Mouse (Mus musculus) stomach, postnatal 0 days (tissue): ENCODE data around the gene Hnrnph3. TPM values are rescaled to one million over a fixed set of nuclear protein-coding genes. Genes with fewer than 3 reads are reported as not detected.
A peak's percentile ranks its signal among the peaks of the same experiment; 100 is the strongest.

Experiments
- ATAC-seq: fragments of 200-750 bp; cut with Nextera tagmentation; 2 replicates; pipeline ENCODE4 v1.8.0; 2017; ENCODE audit not compliant: low FRiP score, low TSS enrichment
- DNase-seq: peaks from one replicate; pipeline ENCODE4 v3.0.0-alpha.2; 2016; ENCODE audit warnings: low spot score
- H3K27ac ChIP-seq: fragments of 300-500 bp; sonication (generic); replicated peaks from 2 replicates; pipeline ENCODE4 v1.5.1; 2014; ENCODE audit warnings: mild to moderate bottlenecking, control low read depth
- H3K27me3 ChIP-seq: fragments of 300-500 bp; sonication (generic); 2 replicates; pipeline ENCODE4 v1.6.1; 2014; ENCODE audit warnings: low read length; ENCODE audit not compliant: control insufficient read depth, insufficient read depth
- H3K36me3 ChIP-seq: fragments of 300-500 bp; sonication (generic); 2 replicates; pipeline ENCODE4 v1.6.1; 2014; ENCODE audit warnings: low read length, mixed read lengths; ENCODE audit not compliant: control insufficient read depth, insufficient read depth
- H3K4me1 ChIP-seq: fragments of 300-500 bp; sonication (generic); replicated peaks from 2 replicates; pipeline ENCODE4 v1.6.1; 2014; ENCODE audit warnings: antibody characterized with exemption; ENCODE audit not compliant: control insufficient read depth, insufficient read depth
- H3K4me2 ChIP-seq: fragments of 300-500 bp; sonication (generic); replicated peaks from 2 replicates; pipeline ENCODE4 v1.6.1; 2014; ENCODE audit warnings: low read depth, mild to moderate bottlenecking, control low read depth, moderate library complexity
- H3K4me3 ChIP-seq: fragments of 300-500 bp; sonication (generic); 2 replicates; pipeline ENCODE4 v1.5.1; 2014; ENCODE audit warnings: low read depth, low read length, control low read depth
- H3K9ac ChIP-seq: fragments of 300-500 bp; sonication (generic); 2 replicates; pipeline ENCODE4 v1.6.1; 2014; ENCODE audit warnings: mild to moderate bottlenecking, low read length, control low read depth, mixed read lengths
- H3K9me3 ChIP-seq: fragments of 300-500 bp; sonication (generic); 2 replicates; pipeline ENCODE4 v1.6.1; 2016; ENCODE audit warnings: low read length; ENCODE audit not compliant: control insufficient read depth
- CTCF ChIP-seq: IDR thresholded peaks from 2 replicates; pipeline ENCODE4 v1.5.1; 2016; ENCODE audit warnings: antibody characterized with exemption, low read depth, mild to moderate bottlenecking, moderate library complexity
- EP300 ChIP-seq: optimal IDR thresholded peaks from 2 replicates; pipeline ENCODE3; 2016; ENCODE audit warnings: antibody characterized with exemption
- WGBS: fragments of 180-500 bp; shearing (Covaris S2); extraction: QIAGEN DNeasy Blood & Tissue Kit; methylation state at CpG from one replicate; pipeline ENCODE4 v1.1.7; 2014; 5-methylcytosine and 5-hydroxymethylcytosine counted together
- polyA plus RNA-seq: library from polyadenylated mRNA; unstranded; fragments of >200 nt; fragmentation: Nextera tagmentation; extraction: Ambion mirVana; gene quantifications from 2 replicates; pipeline ENCODE4 v1.2.1, GENCODE M21; 2015

Gene Hnrnph3
- polyA plus RNA-seq, 1 experiment from 2014 or later = 24.9 TPM

- Histone ChIP-seq H3K27me3 (no peaks in the 10 kb centered on the region), H3K9me3 (no peaks in the 10 kb centered on the region), H3K9ac (no peak overlapping the region), H3K4me2 (no peak overlapping the region), H3K4me3 (no peak overlapping the region), H3K36me3 (peaks cover 14% of the 10 kb centered on the region), H3K27ac (no peak overlapping the region), H3K4me1 (no peaks in the 10 kb centered on the region)
- TF ChIP-seq CTCF (no peak), EP300 (no peak)
- 80% methylated on average over 6 of the region's 6 CpGs for WGBS
- DNase-seq = no peak
- no peak for ATAC-seq
Measured at GRCm38 (mm10) chr10:63011556-63011955, 12.5 kb downstream of the Hnrnph3 start.

DNA sequence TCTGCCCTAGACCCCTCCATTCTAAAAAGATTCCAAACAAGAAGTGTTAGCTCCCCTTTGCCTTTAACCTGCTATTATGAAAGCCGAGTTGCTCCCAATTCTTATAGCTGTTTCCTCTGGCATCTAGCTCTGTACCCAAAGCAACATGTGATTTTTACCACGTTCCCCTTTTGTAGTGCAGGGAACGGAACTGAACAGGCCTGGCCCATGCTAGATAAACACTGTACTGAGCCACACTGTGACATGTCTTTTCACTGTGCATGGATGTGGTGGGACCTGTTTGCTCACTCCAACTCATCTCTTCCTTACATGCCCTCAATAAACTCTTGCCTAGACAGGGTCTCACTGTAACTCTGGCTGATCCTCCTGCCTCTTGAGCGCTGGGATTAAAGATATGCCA lies 13.7 kb downstream of the Hnrnph3 start:
- Histone ChIP-seq H3K36me3 (peaks cover 17% of the 10 kb centered on the region), H3K27ac (no peak overlapping the region), H3K4me2 (no peak overlapping the region), H3K4me3 (no peak overlapping the region), H3K9me3 (no peaks in the 10 kb centered on the region), H3K27me3 (no peaks in the 10 kb centered on the region), H3K9ac (no peak overlapping the region), H3K4me1 (no peaks in the 10 kb centered on the region)
- ATAC-seq = no peak
- DNase-seq = no peak
- WGBS = 55% methylated on average over 4 of the region's 4 CpGs
- TF ChIP-seq CTCF (no peak), EP300 (no peak)

DNA sequence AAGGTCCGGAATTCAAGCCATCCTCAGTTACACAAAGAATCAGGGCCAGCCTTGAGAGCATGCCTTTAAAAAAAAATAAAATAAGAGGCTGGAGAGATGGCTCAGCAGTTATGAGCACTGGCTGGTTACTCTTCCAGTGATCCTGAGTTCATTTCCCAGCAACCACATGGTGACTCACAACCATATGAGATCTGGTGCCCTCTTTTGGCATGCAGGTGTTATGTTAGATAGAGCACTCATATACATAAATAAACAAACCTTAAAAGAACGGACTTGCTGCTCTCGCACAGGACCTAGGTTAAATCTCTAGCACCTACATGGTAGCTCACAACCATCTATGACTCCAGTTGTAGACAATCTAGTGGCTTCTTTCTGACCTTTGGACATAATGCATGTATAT lies 15.8 kb downstream of the Hnrnph3 start:
- H3K27me3 ChIP-seq = no peaks in the 10 kb centered on the region
- TF ChIP-seq CTCF = peak; percentile 46
- no peak for TF ChIP-seq EP300
- H3K36me3 ChIP-seq = peaks cover 12% of the 10 kb centered on the region; the same call in 1 of the 2 replicates
- DNase-seq = no peak
- no peaks in the 10 kb centered on the region for H3K9me3 ChIP-seq
- H3K4me2 ChIP-seq = no peak overlapping the region
- no peak overlapping the region for H3K27ac ChIP-seq
- ATAC-seq = no peak
- H3K4me1 ChIP-seq = no peaks in the 10 kb centered on the region
- H3K9ac ChIP-seq = no peak overlapping the region
- WGBS = 37% methylated on average over 3 of the region's 3 CpGs
- H3K4me3 ChIP-seq = no peak overlapping the region

DNA sequence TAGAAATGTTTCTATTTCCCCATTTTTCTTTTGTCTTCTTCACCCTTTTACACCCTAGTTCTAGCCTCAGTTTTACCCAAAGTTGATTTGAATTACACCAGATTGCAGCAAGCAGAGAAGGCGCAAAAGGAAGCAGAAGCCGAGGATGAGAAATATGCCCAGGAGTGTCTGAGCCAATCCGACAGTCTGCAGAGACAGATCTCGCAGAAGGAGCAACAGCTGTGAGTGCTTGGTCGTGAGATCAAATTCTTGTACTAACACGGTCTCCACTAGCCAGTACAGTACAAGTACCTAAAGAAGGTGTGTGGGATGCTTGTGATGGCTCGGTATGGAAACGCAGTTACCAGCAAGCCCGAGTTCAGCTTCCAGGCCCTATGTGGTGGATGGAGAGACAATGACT lies 19.5 kb downstream of the Hnrnph3 start:
- Histone ChIP-seq H3K36me3 (peaks cover 15% of the 10 kb centered on the region), H3K4me2 (no peak overlapping the region), H3K9ac (no peak overlapping the region), H3K27me3 (no peaks in the 10 kb centered on the region), H3K27ac (no peak overlapping the region), H3K9me3 (no peaks in the 10 kb centered on the region), H3K4me3 (no peak overlapping the region), H3K4me1 (no peaks in the 10 kb centered on the region)
- 86% methylated on average over 9 of the region's 9 CpGs for whole genome bisulfite sequencing
- no peak for DNase-seq
- TF ChIP-seq EP300 (no peak), CTCF (no peak)
- ATAC-seq = no peak

DNA sequence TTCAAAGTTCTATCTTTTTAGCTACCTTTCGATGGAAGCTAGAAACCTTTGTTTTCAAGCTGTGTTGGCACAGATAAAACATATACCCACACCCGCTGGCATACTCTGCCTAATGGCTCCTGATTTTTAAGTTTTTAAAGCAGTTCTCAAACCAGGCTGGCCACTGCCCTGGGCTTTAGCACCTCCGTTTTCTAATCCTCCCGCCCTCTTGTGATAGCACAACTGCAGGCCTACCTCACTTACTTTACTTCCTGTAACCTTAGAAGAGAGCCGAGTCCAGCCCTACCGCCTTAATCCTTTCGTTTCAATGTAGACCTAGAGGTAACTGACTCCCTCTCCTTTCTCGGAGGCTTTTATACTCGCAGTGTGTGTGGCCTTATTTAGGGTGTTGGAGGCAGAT lies 20.8 kb downstream of the Hnrnph3 start:
- Histone ChIP-seq H3K27me3 (no peaks in the 10 kb centered on the region), H3K27ac (no peak overlapping the region), H3K9ac (no peak overlapping the region), H3K4me1 (no peaks in the 10 kb centered on the region), H3K4me3 (no peak overlapping the region), H3K4me2 (no peak overlapping the region), H3K9me3 (no peaks in the 10 kb centered on the region), H3K36me3 (peaks cover 17% of the 10 kb centered on the region)
- 68% methylated on average over 9 of the region's 9 CpGs for WGBS
- ATAC-seq = no peak
- DNase-seq = no peak
- TF ChIP-seq CTCF = no peak
- TF ChIP-seq EP300 = no peak

- no peak for ATAC-seq
- H3K4me1 ChIP-seq = no peaks in the 10 kb centered on the region
- WGBS = 74% methylated on average over 9 of the region's 9 CpGs
- H3K4me3 ChIP-seq = no peak overlapping the region
- H3K9ac ChIP-seq = no peak overlapping the region
- H3K9me3 ChIP-seq = no peaks in the 10 kb centered on the region
- H3K4me2 ChIP-seq = no peak overlapping the region
- DNase-seq = no peak
- TF ChIP-seq CTCF (no peak), EP300 (no peak)
- no peak overlapping the region for H3K27ac ChIP-seq
- peaks cover 24% of the 10 kb centered on the region for H3K36me3 ChIP-seq
- no peaks in the 10 kb centered on the region for H3K27me3 ChIP-seq
Measured at GRCm38 (mm10) chr10:63000584-63000983, 23.4 kb downstream of the Hnrnph3 start.
